Mouse (Mus musculus): ENCODE data around the gene St3gal4. TPM values are rescaled to one million over a fixed set of nuclear protein-coding genes. Genes with fewer than 3 reads are reported as not detected.

The St3gal4 gene
- polyA plus RNA-seq, 1 experiment from 2014 or later, result 250 TPM

- Histone ChIP-seq H3K4me3 (ENCODE audit: low read length) (peak overlapping the region; percentile 23), H3K9ac (ENCODE audit: low read depth, low read length) (peak overlapping the region; percentile 53)
- peak; percentile 15; the same call in 1 of the 2 replicates for ATAC-seq
These were observed 20.3 kb downstream of the St3gal4 start for GRCm38 (mm10) chr9:35098762-35099161.

GRCm38 (mm10) chr9:35097901-35098300 is 21.2 kb downstream of the St3gal4 start:
- no peak overlapping the region; the same call in 1 of the 2 replicates for H3K4me2 ChIP-seq (ENCODE audit: low read depth, low read length)
- no peaks in the 10 kb centered on the region for H3K27me3 ChIP-seq (replicated peaks; ENCODE audit: control insufficient read depth, insufficient read depth, low read length)
- H3K36me3 ChIP-seq (ENCODE audit: control insufficient read depth, insufficient read depth, low read length), result no peaks in the 10 kb centered on the region
- H3K27ac ChIP-seq (ENCODE audit: low read length), result 0 out of 2 replicates have a peak overlapping the region, but pooled peaks have one; percentile 4
- peaks cover 13% of the 10 kb centered on the region; the same call in 1 of the 2 replicates for H3K4me1 ChIP-seq (ENCODE audit: control insufficient read depth, insufficient read depth, low read length)
- no peak for ATAC-seq
- 81% methylated on average over 4 of the region's 4 CpGs for WGBS
- no peak overlapping the region for H3K4me3 ChIP-seq (ENCODE audit: low read length)
- no peak overlapping the region for H3K9ac ChIP-seq (ENCODE audit: low read depth, low read length)
- H3K9me3 ChIP-seq (ENCODE audit: control insufficient read depth, low read length), result no peaks in the 10 kb centered on the region

More at GRCm38 (mm10) chr9:35098762-35099161, 20.3 kb downstream of the St3gal4 start:
- Histone ChIP-seq H3K4me2 (ENCODE audit: low read depth, low read length) (no peak overlapping the region), H3K36me3 (ENCODE audit: control insufficient read depth, insufficient read depth, low read length) (no peaks in the 10 kb centered on the region), H3K27me3 (replicated peaks; ENCODE audit: control insufficient read depth, insufficient read depth, low read length) (no peaks in the 10 kb centered on the region), H3K4me1 (ENCODE audit: control insufficient read depth, insufficient read depth, low read length) (peaks cover 12% of the 10 kb centered on the region; the same call in 1 of the 2 replicates), H3K27ac (ENCODE audit: low read length) (no peak overlapping the region), H3K9me3 (ENCODE audit: control insufficient read depth, low read length) (no peaks in the 10 kb centered on the region)
- WGBS, result 76% methylated on average over 4 of the region's 4 CpGs

GRCm38 (mm10) chr9:35095726-35096125 is 23.3 kb downstream of the St3gal4 start:
- no peaks in the 10 kb centered on the region for H3K27me3 ChIP-seq (replicated peaks; ENCODE audit: control insufficient read depth, insufficient read depth, low read length)
- no peaks in the 10 kb centered on the region for H3K36me3 ChIP-seq (ENCODE audit: control insufficient read depth, insufficient read depth, low read length)
- peaks cover 13% of the 10 kb centered on the region; the same call in 1 of the 2 replicates for H3K4me1 ChIP-seq (ENCODE audit: control insufficient read depth, insufficient read depth, low read length)
- H3K9me3 ChIP-seq (ENCODE audit: control insufficient read depth, low read length), result no peaks in the 10 kb centered on the region
- WGBS, result 66% methylated on average over 1 of the region's 1 CpGs
- ATAC-seq, result no peak
- no peak overlapping the region for H3K9ac ChIP-seq (ENCODE audit: low read depth, low read length)
- no peak overlapping the region for H3K4me3 ChIP-seq (ENCODE audit: low read length)
- H3K27ac ChIP-seq (ENCODE audit: low read length), result no peak overlapping the region
- H3K4me2 ChIP-seq (ENCODE audit: low read depth, low read length), result no peak overlapping the region

- H3K9me3 ChIP-seq (ENCODE audit: control insufficient read depth, low read length), result no peaks in the 10 kb centered on the region
- no peaks in the 10 kb centered on the region for H3K36me3 ChIP-seq (ENCODE audit: control insufficient read depth, insufficient read depth, low read length)
- no peak overlapping the region for H3K4me2 ChIP-seq (ENCODE audit: low read depth, low read length)
- peaks cover 9% of the 10 kb centered on the region; the same call in 1 of the 2 replicates for H3K4me1 ChIP-seq (ENCODE audit: control insufficient read depth, insufficient read depth, low read length)
- ATAC-seq, result peak; percentile 93
- 74% methylated on average over 3 of the region's 3 CpGs for WGBS
- peak overlapping the region; percentile 78 for H3K27ac ChIP-seq (ENCODE audit: low read length)
- no peaks in the 10 kb centered on the region for H3K27me3 ChIP-seq (replicated peaks; ENCODE audit: control insufficient read depth, insufficient read depth, low read length)
- H3K9ac ChIP-seq (ENCODE audit: low read depth, low read length), result no peak overlapping the region
- no peak overlapping the region for H3K4me3 ChIP-seq (ENCODE audit: low read length)
These were observed 25.7 kb downstream of the St3gal4 start for GRCm38 (mm10) chr9:35093350-35093749.

- Histone ChIP-seq H3K9me3 (ENCODE audit: control insufficient read depth, low read length) (no peaks in the 10 kb centered on the region), H3K36me3 (ENCODE audit: control insufficient read depth, insufficient read depth, low read length) (no peaks in the 10 kb centered on the region), H3K9ac (ENCODE audit: low read depth, low read length) (no peak overlapping the region), H3K27me3 (replicated peaks; ENCODE audit: control insufficient read depth, insufficient read depth, low read length) (no peaks in the 10 kb centered on the region), H3K4me1 (ENCODE audit: control insufficient read depth, insufficient read depth, low read length) (peaks cover 9% of the 10 kb centered on the region; the same call in 1 of the 2 replicates), H3K27ac (ENCODE audit: low read length) (0 out of 2 replicates have a peak overlapping the region, but pooled peaks have one; percentile 39), H3K4me3 (ENCODE audit: low read length) (no peak overlapping the region), H3K4me2 (ENCODE audit: low read depth, low read length) (no peak overlapping the region)
- WGBS, result 80% methylated on average over 2 of the region's 2 CpGs
- ATAC-seq, result peak; percentile 81
These were observed 26.2 kb downstream of the St3gal4 start for GRCm38 (mm10) chr9:35092904-35093303.

DNA sequence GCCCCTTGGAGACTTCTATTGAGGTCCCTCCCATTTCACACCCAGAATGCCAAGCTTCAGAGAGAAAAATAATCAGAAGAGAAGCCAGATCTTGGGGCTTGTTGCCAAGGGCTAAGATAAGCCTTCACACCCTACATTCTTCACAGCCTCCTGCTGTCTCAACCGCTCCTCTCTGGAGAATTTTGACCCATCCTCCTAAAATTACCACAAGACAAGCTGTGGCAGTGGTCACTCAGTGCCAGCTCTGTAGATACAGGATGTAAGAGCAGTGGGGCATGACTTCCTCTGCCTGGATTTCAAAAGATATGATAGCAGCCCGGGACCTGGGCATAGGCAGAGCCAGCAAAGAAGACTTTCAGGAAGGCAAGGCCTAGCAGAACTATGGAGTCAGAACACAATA is 57.6 kb downstream of the St3gal4 start:
- no peak overlapping the region for H3K27ac ChIP-seq (ENCODE audit: low read length)
- no peak overlapping the region for H3K4me2 ChIP-seq (ENCODE audit: low read depth, low read length)
- no peak overlapping the region; the same call in 1 of the 2 replicates for H3K9ac ChIP-seq (ENCODE audit: low read depth, low read length)
- H3K4me3 ChIP-seq (ENCODE audit: low read length), result no peak overlapping the region
- H3K36me3 ChIP-seq (ENCODE audit: control insufficient read depth, insufficient read depth, low read length), result no peaks in the 10 kb centered on the region
- H3K27me3 ChIP-seq (replicated peaks; ENCODE audit: control insufficient read depth, insufficient read depth, low read length), result no peaks in the 10 kb centered on the region
- no peak for ATAC-seq
- WGBS, result 72% methylated on average over 2 of the region's 2 CpGs
- no peaks in the 10 kb centered on the region for H3K9me3 ChIP-seq (ENCODE audit: control insufficient read depth, low read length)
- H3K4me1 ChIP-seq (ENCODE audit: control insufficient read depth, insufficient read depth, low read length), result 0 out of 2 replicates have a peak, but pooled peaks cover 4% of the 10 kb centered on the region

GRCm38 (mm10) chr9:35059881-35060280 is 59.2 kb downstream of the St3gal4 start:
- no peaks in the 10 kb centered on the region for H3K9me3 ChIP-seq (ENCODE audit: control insufficient read depth, low read length)
- no peak overlapping the region for H3K4me3 ChIP-seq (ENCODE audit: low read length)
- H3K9ac ChIP-seq (ENCODE audit: low read depth, low read length), result no peak overlapping the region
- WGBS, result 85% methylated on average over 5 of the region's 5 CpGs
- H3K27ac ChIP-seq (ENCODE audit: low read length), result no peak overlapping the region
- H3K27me3 ChIP-seq (replicated peaks; ENCODE audit: control insufficient read depth, insufficient read depth, low read length), result no peaks in the 10 kb centered on the region
- ATAC-seq, result no peak
- H3K4me1 ChIP-seq (ENCODE audit: control insufficient read depth, insufficient read depth, low read length), result 0 out of 2 replicates have a peak, but pooled peaks cover 4% of the 10 kb centered on the region
- no peak overlapping the region for H3K4me2 ChIP-seq (ENCODE audit: low read depth, low read length)
- H3K36me3 ChIP-seq (ENCODE audit: control insufficient read depth, insufficient read depth, low read length), result no peaks in the 10 kb centered on the region; the same call in 1 of the 2 replicates

GRCm38 (mm10) chr9:35058596-35059354 is 60.3 kb downstream of the St3gal4 start:
- no peak for ATAC-seq
- WGBS, result 85% methylated on average over 2 of the region's 2 CpGs

GRCm38 (mm10) chr9:35058186-35058585 is 60.9 kb downstream of the St3gal4 start:
- Histone ChIP-seq H3K27ac (ENCODE audit: low read length) (no peak overlapping the region), H3K36me3 (ENCODE audit: control insufficient read depth, insufficient read depth, low read length) (peaks cover 10% of the 10 kb centered on the region), H3K4me1 (ENCODE audit: control insufficient read depth, insufficient read depth, low read length) (0 out of 2 replicates have a peak, but pooled peaks cover 4% of the 10 kb centered on the region), H3K9ac (ENCODE audit: low read depth, low read length) (no peak overlapping the region), H3K27me3 (replicated peaks; ENCODE audit: control insufficient read depth, insufficient read depth, low read length) (no peaks in the 10 kb centered on the region), H3K4me2 (ENCODE audit: low read depth, low read length) (no peak overlapping the region), H3K4me3 (ENCODE audit: low read length) (no peak overlapping the region), H3K9me3 (ENCODE audit: control insufficient read depth, low read length) (no peaks in the 10 kb centered on the region)
- 85% methylated on average over 4 of the region's 4 CpGs for WGBS
- ATAC-seq, result no peak

More at GRCm38 (mm10) chr9:35058596-35059354, 60.3 kb downstream of the St3gal4 start:
- Histone ChIP-seq H3K4me1 (ENCODE audit: control insufficient read depth, insufficient read depth, low read length) (0 out of 2 replicates have a peak, but pooled peaks cover 4% of the 10 kb centered on the region), H3K27me3 (replicated peaks; ENCODE audit: control insufficient read depth, insufficient read depth, low read length) (no peaks in the 10 kb centered on the region), H3K4me2 (ENCODE audit: low read depth, low read length) (no peak overlapping the region), H3K9ac (ENCODE audit: low read depth, low read length) (no peak overlapping the region), H3K9me3 (ENCODE audit: control insufficient read depth, low read length) (no peaks in the 10 kb centered on the region), H3K36me3 (ENCODE audit: control insufficient read depth, insufficient read depth, low read length) (peaks cover 7% of the 10 kb centered on the region), H3K27ac (ENCODE audit: low read length) (no peak overlapping the region), H3K4me3 (ENCODE audit: low read length) (no peak overlapping the region)
